Mouse (Mus musculus): ENCODE data around the gene 1600015I10Rik.

- no peak for TF ChIP-seq POLR2A (IDR thresholded peaks at IDR 0.05; ENCODE audit: low read depth, low read length)
- no peak for TF ChIP-seq CTCF (IDR thresholded peaks at IDR 0.05; ENCODE audit: extremely low read depth, insufficient read length, insufficient replicate concordance, low read depth, low read length)
Measured at GRCm38 (mm10) chr6:48958053-48958452, 28.4 kb downstream of the 1600015I10Rik start.

Measured in small intestine, adult 2 months (tissue).